In the genomic region with DNA sequence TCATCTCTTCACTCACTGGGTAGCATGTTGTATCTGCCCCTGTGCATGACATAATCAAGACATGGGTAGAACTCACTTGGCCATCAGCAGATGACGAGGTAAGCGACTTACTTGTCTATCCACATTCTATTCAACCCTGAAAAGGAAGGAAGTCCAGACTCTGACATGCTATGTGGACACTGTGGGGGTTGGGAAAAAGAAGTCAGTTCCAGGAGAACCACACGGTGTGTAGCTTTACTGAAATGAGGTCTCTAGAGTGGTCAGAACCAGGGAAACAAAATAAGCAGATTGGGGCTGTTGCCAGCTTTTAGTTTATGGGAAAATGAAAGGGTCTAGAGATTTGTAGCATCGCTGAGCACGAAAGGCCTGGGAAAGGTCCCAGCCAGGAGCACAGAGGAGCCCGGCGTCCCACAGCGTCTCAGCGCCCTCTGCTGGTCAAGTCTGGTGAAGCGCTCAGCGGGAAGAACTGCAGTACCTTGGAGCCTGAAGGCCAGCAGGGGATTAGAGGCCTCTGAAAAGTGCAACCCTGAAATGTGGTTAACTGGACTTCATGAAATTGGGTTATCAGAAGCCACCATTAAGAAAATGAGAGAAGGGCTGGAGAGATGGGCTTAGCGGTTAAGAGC, we compare ENCODE assay signal across 8 mouse cellular contexts. TPM values are rescaled to one million over a fixed set of nuclear protein-coding genes. Genes with fewer than 3 reads are reported as not detected.
DNase-seq lines count a peak whose midpoint lies in the region; ATAC-seq and TF ChIP-seq lines count a peak whose summit lies in the region.

No protein-coding gene starts in this region.

- H3K9me3 ChIP-seq in G1E (replicated peaks): no peaks in the 10 kb centered on the region
- H3K9me3 ChIP-seq in forebrain, embryonic 15.5 days: no peaks in the 10 kb centered on the region

- TF ChIP-seq CTCF in G1E (IDR thresholded peaks at IDR 0.05; ENCODE audit: low read depth, low read length): peak; percentile 81
- peak; percentile 90 for TF ChIP-seq CTCF in lung, adult 2 months (IDR thresholded peaks at IDR 0.05; ENCODE audit: insufficient read depth, low read length)

- intact Hi-C loops in heart, postnatal 36 days (cut with DNase I): loop anchor here (1.0 to 10.0 kb wide), 5 partner anchors 32 to 521 kb away; no protein-coding TSS in a partner anchor

- peaks cover 19% of the 10 kb centered on the region; the same call in 1 of the 2 replicates for H3K27me3 ChIP-seq in G1E (ENCODE audit: insufficient read depth, low read length)
- no peaks in the 10 kb centered on the region for H3K27me3 ChIP-seq in forebrain, embryonic 15.5 days

- no peaks in the 10 kb centered on the region for H3K4me1 ChIP-seq in G1E (ENCODE audit: insufficient read depth, low read depth, low read length)
- peaks cover 17% of the 10 kb centered on the region for H3K4me1 ChIP-seq in forebrain, embryonic 15.5 days
- no peaks in the 10 kb centered on the region for H3K4me1 ChIP-seq in lung, adult 2 months (ENCODE audit: control insufficient read depth, insufficient read depth, low read length)

- DNase-seq in G1E (ENCODE audit: low spot score): peak; percentile 53
- DNase-seq in cerebellum, adult 11-12 months: peak; percentile 86
- peak; percentile 91 to 96 for DNase-seq in heart, postnatal 36 days
- DNase-seq in layer of hippocampus, adult 18-20 months (ENCODE audit: low spot score in 2 of 2): peak; percentile 78 to 92
- DNase-seq in lung, adult 2 months: peak; percentile 87
- peak; percentile 83 for DNase-seq in testis, postnatal 14 days (ENCODE audit: low spot score)

- no peak overlapping the region for H3K9ac ChIP-seq in forebrain, embryonic 15.5 days (replicated peaks)

- WGBS in forebrain, embryonic 15.5 days: 5% methylated on average over 12 of the region's 12 CpGs
- 6% methylated on average over 12 of the region's 12 CpGs for WGBS in lung, adult 2 months

- no peak overlapping the region for H3K4me2 ChIP-seq in forebrain, embryonic 15.5 days (replicated peaks)

- no peaks in the 10 kb centered on the region for H3K36me3 ChIP-seq in G1E (replicated peaks)
- no peaks in the 10 kb centered on the region for H3K36me3 ChIP-seq in forebrain, embryonic 15.5 days

- TF ChIP-seq POLR2A in lung, adult 2 months (IDR thresholded peaks at IDR 0.05; ENCODE audit: borderline replicate concordance, extremely low read depth, low read depth, low read length): no peak

- no peak overlapping the region for H3K4me3 ChIP-seq in G1E (ENCODE audit: low read depth, low read length)
- H3K4me3 ChIP-seq in forebrain, embryonic 15.5 days: no peak overlapping the region
- H3K4me3 ChIP-seq in lung, adult 2 months (replicated peaks; ENCODE audit: extremely low read depth, low read depth, low read length): no peak overlapping the region

- H3K27ac ChIP-seq in forebrain, embryonic 15.5 days (replicated peaks): peak overlapping the region; percentile 82

- ATAC-seq in G1E (ENCODE audit: extremely low read depth, insufficient number of reproducible peaks, low FRiP score, poor library complexity, severe bottlenecking): peak; percentile 22; the same call in 1 of the 2 replicates
- peak; percentile 61 for ATAC-seq in forebrain, embryonic 15.5 days (replicated peaks)
- peak; percentile 75 for ATAC-seq in neutrophil, adult 5-6 weeks (ENCODE audit: extremely low read depth, insufficient number of reproducible peaks, low FRiP score, poor library complexity, severe bottlenecking)

RNA-seq across cellular contexts. Expression of gene Ninj1, which starts 14.2 kb away (rescaled TPM):
- total RNA-seq in G1E (2014; fragmentation: Nextera tagmentation) (13.2 and 14.0 TPM in 2 replicates), G1E (2017) (10.1 and 12.3 TPM in 2 replicates)
- polyA plus RNA-seq in G1E (2012): 58.9 and 61.7 TPM in 2 replicates
- polyA plus RNA-seq in forebrain, embryonic 15.5 days (2015; fragmentation: Nextera tagmentation; extraction: Ambion mirVana): 21.1 and 22.0 TPM in 2 replicates
- 100 to 1,000 TPM; 110 to 136 TPM for total RNA-seq in heart, postnatal 36 days (2021)
- total RNA-seq in layer of hippocampus, adult 18-20 months (2021): 10 to 100 TPM; 19.5 to 19.9 TPM
- 161 and 222 TPM in 2 replicates for polyA plus RNA-seq in lung, adult 2 months (2012; rRNA removed)
- 64.2 and 88.4 TPM in 2 replicates for total RNA-seq in neutrophil, adult 5-6 weeks (2017)

RNA-seq across cellular contexts. Expression of gene Wnk2, which starts 25.3 kb away (rescaled TPM):
- total RNA-seq in G1E (2014; fragmentation: Nextera tagmentation): not detected in 2 replicates
- total RNA-seq in G1E (2017): 0.05 TPM in 1 of 2 replicates, not detected in the other
- not detected in 2 replicates for polyA plus RNA-seq in G1E (2012)
- 21.6 and 21.9 TPM in 2 replicates for polyA plus RNA-seq in forebrain, embryonic 15.5 days (2015; fragmentation: Nextera tagmentation; extraction: Ambion mirVana)
- 10 to 100 TPM; 75.0 to 77.2 TPM for total RNA-seq in heart, postnatal 36 days (2021)
- 100 to 1,000 TPM; 100 to 103 TPM for total RNA-seq in layer of hippocampus, adult 18-20 months (2021)
- 1.5 and 4.2 TPM in 2 replicates for polyA plus RNA-seq in lung, adult 2 months (2012; rRNA removed)
- 0.12 TPM in 1 of 2 replicates, not detected in the other for total RNA-seq in neutrophil, adult 5-6 weeks (2017)

RNA-seq across cellular contexts. Expression of gene Card19, which starts 42.8 kb away (rescaled TPM):
- total RNA-seq in G1E (2014; fragmentation: Nextera tagmentation): 8.4 and 9.2 TPM in 2 replicates
- 12.2 and 19.3 TPM in 2 replicates for total RNA-seq in G1E (2017)
- polyA plus RNA-seq in G1E (2012): 15.8 and 16.9 TPM in 2 replicates
- polyA plus RNA-seq in forebrain, embryonic 15.5 days (2015; fragmentation: Nextera tagmentation; extraction: Ambion mirVana): 21.1 and 23.1 TPM in 2 replicates
- 100 to 1,000 TPM; 152 to 164 TPM for total RNA-seq in heart, postnatal 36 days (2021)
- 10 to 100 TPM; 11.8 to 13.0 TPM for total RNA-seq in layer of hippocampus, adult 18-20 months (2021)
- polyA plus RNA-seq in lung, adult 2 months (2012; rRNA removed): 142 and 178 TPM in 2 replicates
- total RNA-seq in neutrophil, adult 5-6 weeks (2017): 105 and 113 TPM in 2 replicates

Comparison
In these comparisons a context has a peak if more than half of its experiments do, and no peak if none do; other contexts are left out.
1. ATAC-seq: peak in every context shown above with its lines; median percentile 75 in neutrophil, adult 5-6 weeks; 61 in forebrain, embryonic 15.5 days; 22 in G1E.
2. RNA of gene Wnk2, which starts 25.3 kb away (total RNA-seq): 100 to 103 TPM in layer of hippocampus, adult 18-20 months and 75.0 to 77.2 TPM in heart, postnatal 36 days; 0.12 TPM in neutrophil, adult 5-6 weeks and 0.05 TPM in G1E; every median in the first group is over 10 times any median in the second.
3. Peak in every context shown above with its lines, with median percentiles within 50 percentile points of each other: DNase-seq.